Mouse (Mus musculus): Measurements from ENCODE around the gene Col1a1.
A peak's percentile ranks its signal among the peaks of the same experiment; 100 is the strongest.

DNA sequence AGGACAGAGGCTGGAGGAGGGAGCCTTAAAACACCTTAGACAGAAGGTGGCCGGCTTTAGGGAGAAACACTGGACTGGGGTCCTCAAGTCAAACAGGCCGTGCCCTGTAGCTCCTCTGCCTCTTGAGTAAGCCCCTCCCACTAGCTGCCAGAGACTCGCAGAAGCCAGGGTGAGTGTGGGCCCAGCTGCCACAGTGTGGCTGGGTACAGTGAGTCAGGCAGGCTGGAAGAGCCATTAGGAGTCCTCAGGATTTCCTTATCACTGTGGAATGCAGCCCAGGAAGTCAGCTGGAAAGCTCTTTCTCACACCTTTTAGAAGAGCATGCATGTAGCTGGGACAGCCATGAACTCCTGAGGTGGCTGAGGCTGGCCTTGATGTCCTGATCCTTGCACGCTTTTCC, 19.5 kb upstream of the Col1a1 start:
- TF ChIP-seq EP300 (optimal IDR thresholded peaks at IDR 0.05) (no peak), CTCF (IDR thresholded peaks at IDR 0.05; ENCODE audit: low read depth) (peak; percentile 8; the same call in 1 of the 2 replicates)

Data from stomach, postnatal 0 days (tissue).